Comparison of ENCODE assay signal across 25 mouse cellular contexts in genomic region chr8:7919416-7919815, GRCm38 (mm10).
A peak's percentile ranks its signal among the peaks of the same experiment; 100 is the strongest.
DNase-seq lines count a peak whose midpoint lies in the region; ATAC-seq and TF ChIP-seq lines count a peak whose summit lies in the region.
"Had no signal": no experiment of that assay in that cellular context is flagged by ENCODE, and none has a peak within 500 bp of the region (broad histone marks: within the 10 kb centered on the region; RNA-seq: fewer than 3 reads in every experiment).

No protein-coding gene starts in this region.

- ATAC-seq in cerebellum, adult (ENCODE audit: insufficient number of reproducible peaks, low FRiP score, low TSS enrichment): no peak
- ATAC-seq in lung, embryonic 14.5 days (ENCODE audit: insufficient read depth): no peak
- ATAC-seq: activated CD4-positive, CD25-positive, alpha-beta regulatory T cell, adult 4 months; CD4-positive, CD25-positive, alpha-beta regulatory T cell, adult 4 months; forebrain, embryonic 14.5 days; forebrain, embryonic 16.5 days; Patski had no signal

- H3K4me3 ChIP-seq in lung, embryonic 14.5 days (ENCODE audit: low read depth, low read length): no peak overlapping the region
- H3K4me3 ChIP-seq in midbrain, embryonic 10.5 days: no peak overlapping the region
- H3K4me3 ChIP-seq: embryonic facial prominence, embryonic 13.5 days; forebrain, embryonic 10.5 days; forebrain, embryonic 12.5 days had no signal

- no peaks in the 10 kb centered on the region for H3K27me3 ChIP-seq in lung, embryonic 14.5 days (ENCODE audit: insufficient read depth, low read length)
- no peaks in the 10 kb centered on the region for H3K27me3 ChIP-seq in midbrain, embryonic 10.5 days (ENCODE audit: low read depth, poor library complexity, severe bottlenecking)
- H3K27me3 ChIP-seq: CH12.LX; embryonic facial prominence, embryonic 13.5 days; forebrain, embryonic 12.5 days; Patski had no signal

- TF ChIP-seq CTCF in lung, embryonic 14.5 days (IDR thresholded peaks at IDR 0.05; ENCODE audit: low read depth): no peak

- 0 out of 2 replicates have a peak, but pooled peaks cover 3% of the 10 kb centered on the region for H3K4me1 ChIP-seq in lung, embryonic 14.5 days (ENCODE audit: insufficient read depth)
- no peaks in the 10 kb centered on the region for H3K4me1 ChIP-seq in midbrain, embryonic 10.5 days
- H3K4me1 ChIP-seq: embryonic facial prominence, embryonic 13.5 days; forebrain, embryonic 10.5 days; forebrain, embryonic 12.5 days had no signal

- no peak overlapping the region for H3K27ac ChIP-seq in lung, embryonic 14.5 days (ENCODE audit: low read depth)
- H3K27ac ChIP-seq in midbrain, embryonic 10.5 days (replicated peaks): no peak overlapping the region
- H3K27ac ChIP-seq: embryonic facial prominence, embryonic 13.5 days; forebrain, embryonic 10.5 days; forebrain, embryonic 12.5 days had no signal

- no peak overlapping the region; the same call in 1 of the 2 replicates for H3K4me2 ChIP-seq in lung, embryonic 14.5 days
- H3K4me2 ChIP-seq: embryonic facial prominence, embryonic 13.5 days; forebrain, embryonic 12.5 days had no signal

- no peaks in the 10 kb centered on the region for H3K36me3 ChIP-seq in lung, embryonic 14.5 days (ENCODE audit: insufficient read depth)
- no peaks in the 10 kb centered on the region for H3K36me3 ChIP-seq in midbrain, embryonic 10.5 days
- H3K36me3 ChIP-seq: embryonic facial prominence, embryonic 13.5 days; forebrain, embryonic 10.5 days; forebrain, embryonic 12.5 days; G1E had no signal

- H3K9me3 ChIP-seq in lung, embryonic 14.5 days (ENCODE audit: low read depth, low read length): no peaks in the 10 kb centered on the region
- no peaks in the 10 kb centered on the region for H3K9me3 ChIP-seq in midbrain, embryonic 10.5 days (replicated peaks)
- H3K9me3 ChIP-seq: embryonic facial prominence, embryonic 13.5 days; forebrain, embryonic 10.5 days; forebrain, embryonic 12.5 days; G1E had no signal

- no peak overlapping the region for H3K9ac ChIP-seq in lung, embryonic 14.5 days
- H3K9ac ChIP-seq: embryonic facial prominence, embryonic 13.5 days; forebrain, embryonic 12.5 days had no signal

- WGBS in lung, embryonic 14.5 days: 27% methylated on average over 8 of the region's 8 CpGs
- WGBS in midbrain, embryonic 10.5 days: 86% methylated on average over 8 of the region's 8 CpGs

- DNase-seq in cerebellum, postnatal 10 days: peak; percentile 15 to 29
- peak; percentile 3 to 4 for DNase-seq in cerebellum, postnatal 25 days
- no peak for DNase-seq in cerebellum, adult 18-20 months
- DNase-seq in lung, embryonic 14.5 days: peak; percentile 24
- DNase-seq in lung, postnatal 36 days: no peak
- peak; percentile 52 for DNase-seq in fibroblast of lung, adult 2 months (ENCODE audit: low read depth)
- DNase-seq in midbrain, embryonic 10.5 days (ENCODE audit: low spot score): no peak
- DNase-seq: adrenal gland, adult 8-10 months; adrenal gland, postnatal 14 days; adrenal gland, postnatal 36 days; B cell, adult 2 months; cerebellum, adult 11 months; cerebellum, adult 2 months; cerebellum, adult 9-10 months had no signal

Comparison
In these comparisons a context has a peak if more than half of its experiments do, and no peak if none do; other contexts are left out.
1. DNase-seq: peak in cerebellum, postnatal 10 days (2 of 2), cerebellum, postnatal 25 days (2 of 2), lung, embryonic 14.5 days (single experiment) and fibroblast of lung, adult 2 months (single experiment); none in cerebellum, adult 18-20 months (0 of 2), lung, postnatal 36 days (single experiment) and midbrain, embryonic 10.5 days (single experiment).